Mouse (Mus musculus) heart, embryonic 12.5 days (tissue): ENCODE measurements around the gene Naaladl1. TPM values are rescaled to one million over a fixed set of nuclear protein-coding genes. Genes with fewer than 3 reads are reported as not detected.

Experiments
- ATAC-seq: fragments of 200-750 bp; cut with Nextera tagmentation; 2 replicates; pipeline ENCODE4 v1.8.0; 2017; ENCODE audit warnings: moderate TSS enrichment, moderate library complexity; ENCODE audit not compliant: insufficient number of reproducible peaks, low FRiP score
- H3K27ac ChIP-seq: fragments of 300-500 bp; sonication (generic); 2 replicates; pipeline ENCODE4 v1.5.1; 2016; ENCODE audit warnings: mild to moderate bottlenecking, moderate library complexity; ENCODE audit not compliant: poor library complexity, severe bottlenecking
- H3K27me3 ChIP-seq: fragments of 300-500 bp; sonication (generic); replicated peaks from 2 replicates; pipeline ENCODE4 v1.6.1; 2016; ENCODE audit warnings: mild to moderate bottlenecking, moderate library complexity
- H3K36me3 ChIP-seq: fragments of 300-500 bp; sonication (generic); 2 replicates; pipeline ENCODE4 v1.6.1; 2016; ENCODE audit warnings: mild to moderate bottlenecking, moderate library complexity
- H3K4me1 ChIP-seq: fragments of 300-500 bp; sonication (generic); replicated peaks from 2 replicates; pipeline ENCODE4 v1.6.1; 2016; ENCODE audit warnings: mild to moderate bottlenecking
- H3K4me2 ChIP-seq: fragments of 300-500 bp; sonication (generic); 2 replicates; pipeline ENCODE4 v1.6.1; 2016; ENCODE audit warnings: mild to moderate bottlenecking, moderate library complexity
- H3K4me3 ChIP-seq: fragments of 300-500 bp; sonication (generic); 2 replicates; pipeline ENCODE4 v1.5.1; 2016; ENCODE audit warnings: mild to moderate bottlenecking
- H3K9ac ChIP-seq: fragments of 300-500 bp; sonication (generic); 2 replicates; pipeline ENCODE4 v1.6.1; 2016; ENCODE audit warnings: mild to moderate bottlenecking, moderate library complexity
- H3K9me3 ChIP-seq: fragments of 300-500 bp; sonication (generic); replicated peaks from 2 replicates; pipeline ENCODE4 v1.6.1; 2016; ENCODE audit warnings: mild to moderate bottlenecking, moderate library complexity
- WGBS: fragments of 180-500 bp; shearing (Covaris S2); methylation state at CpG from one replicate; pipeline ENCODE4 v1.1.7; 2016; 5-methylcytosine and 5-hydroxymethylcytosine counted together
- polyA plus RNA-seq: library from polyadenylated mRNA; unstranded; fragments of >200 nt; fragmentation: Nextera tagmentation; extraction: Ambion mirVana; gene quantifications from 2 replicates; pipeline ENCODE4 v1.2.1, GENCODE M21; 2016

Naaladl1 gene
- 0.22 TPM in 2 replicates for polyA plus RNA-seq

GRCm38 (mm10) chr19:6105586-6105985, at the start of gene Naaladl1:
Gene Naaladl1 (plus strand): TSS chr19:6105782.
- Histone ChIP-seq H3K36me3 (no peaks in the 10 kb centered on the region), H3K4me2 (no peak within 1 kb of the TSS), H3K9ac (no peak within 1 kb of the TSS; the same call in 1 of the 2 replicates), H3K27ac (no peak within 1 kb of the TSS), H3K4me1 (no peaks in the 10 kb centered on the region), H3K9me3 (no peaks in the 10 kb centered on the region), H3K4me3 (no peak within 1 kb of the TSS), H3K27me3 (no peaks in the 10 kb centered on the region)
- no peak for ATAC-seq
- 82% methylated on average over 7 of the region's 7 CpGs for WGBS

GRCm38 (mm10) chr19:6056696-6057095, 48.9 kb upstream of the Naaladl1 start:
- Histone ChIP-seq H3K4me3 (peak overlapping the region; percentile 98), H3K27me3 (no peaks in the 10 kb centered on the region), H3K4me1 (peaks cover 33% of the 10 kb centered on the region), H3K9ac (peak overlapping the region; percentile 83), H3K36me3 (peaks cover 62% of the 10 kb centered on the region), H3K9me3 (no peaks in the 10 kb centered on the region), H3K27ac (no peak overlapping the region), H3K4me2 (peak overlapping the region; percentile 88)
- no peak for ATAC-seq
- WGBS, result 53% methylated on average over 4 of the region's 4 CpGs

DNA sequence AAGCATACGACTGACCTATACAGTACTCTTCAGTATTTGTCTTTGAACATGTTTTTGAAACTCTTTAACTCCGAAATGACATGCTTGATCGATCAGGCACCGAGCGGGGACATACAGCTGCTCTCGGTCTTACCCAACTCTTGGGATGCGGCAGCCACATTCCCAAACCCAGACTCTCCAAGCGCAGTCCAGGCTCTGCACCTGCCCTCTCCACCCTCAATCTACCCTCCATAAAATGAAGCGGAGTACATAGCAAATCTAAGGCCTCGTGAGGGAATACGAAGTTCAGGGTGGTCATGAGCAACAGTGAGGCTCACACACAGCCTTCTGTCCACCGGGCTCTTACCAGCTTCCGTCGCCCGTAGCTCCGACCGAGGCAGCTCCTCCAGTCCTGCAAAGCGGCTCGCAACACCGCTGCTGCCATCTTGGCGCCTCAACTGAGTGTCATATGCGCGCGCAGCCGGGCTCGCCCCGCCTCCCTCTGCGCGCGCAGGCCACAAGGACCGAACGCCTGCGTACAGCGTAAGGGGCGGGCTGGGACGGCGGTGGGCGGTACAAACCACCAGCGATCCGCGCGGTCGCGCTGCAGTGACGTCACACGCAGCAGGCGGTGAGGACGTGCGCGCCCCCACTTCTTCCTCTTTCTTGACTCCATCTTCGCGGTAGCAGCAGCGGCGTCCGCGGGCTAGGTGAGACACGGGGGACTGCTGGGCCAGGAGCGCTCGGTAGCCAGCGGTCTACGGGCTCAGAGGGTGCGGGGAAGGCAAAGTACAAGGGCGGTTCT, 48.1 kb upstream of the Naaladl1 start, which contains the start of the genes Mrpl49 and Fau:
Gene Mrpl49 (minus strand): TSS at position 473 of the 784 bp plus-strand sequence.
Gene Fau (plus strand): TSS at position 532 of the 784 bp plus-strand sequence.
- Histone ChIP-seq H3K36me3 (peaks cover 54% of the 10 kb centered on the region), H3K9ac (peak within 1 kb of the TSS; percentile 98), H3K27me3 (no peaks in the 10 kb centered on the region), H3K9me3 (no peaks in the 10 kb centered on the region), H3K27ac (peak within 1 kb of the TSS; percentile 81), H3K4me3 (peak within 1 kb of the TSS; percentile 98), H3K4me2 (peak within 1 kb of the TSS; percentile 88), H3K4me1 (peaks cover 41% of the 10 kb centered on the region)
- peak; percentile 91 for ATAC-seq
- under 1% methylated on average over 63 of the region's 63 CpGs for WGBS

DNA sequence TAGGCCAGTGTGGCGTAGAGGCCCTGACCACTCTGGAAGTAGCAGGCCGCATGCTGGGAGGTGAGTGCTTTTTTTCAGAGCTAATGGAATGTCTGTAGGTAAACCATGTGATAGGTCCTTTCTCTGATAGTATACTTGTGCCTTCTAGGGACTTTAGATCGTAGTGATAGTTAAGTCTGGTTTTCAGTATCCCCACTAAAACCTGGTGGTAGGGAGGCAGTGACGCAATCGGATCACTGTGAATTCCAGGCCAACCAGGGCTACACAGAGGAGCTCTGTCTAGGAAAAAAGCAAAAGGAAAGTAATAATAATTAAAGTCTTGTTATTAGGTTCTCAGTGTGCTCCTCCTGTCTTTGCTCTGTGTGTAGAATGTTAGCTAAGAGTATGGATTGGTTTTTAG, 47.1 kb upstream of the Naaladl1 start:
- peaks cover 44% of the 10 kb centered on the region for H3K36me3 ChIP-seq
- H3K4me1 ChIP-seq, result peaks cover 48% of the 10 kb centered on the region
- H3K4me3 ChIP-seq, result peak overlapping the region; percentile 98
- no peaks in the 10 kb centered on the region for H3K9me3 ChIP-seq
- no peak for ATAC-seq
- WGBS, result 29% methylated on average over 5 of the region's 5 CpGs
- peak overlapping the region; percentile 98 for H3K9ac ChIP-seq
- H3K27ac ChIP-seq, result peak overlapping the region; percentile 81
- H3K27me3 ChIP-seq, result no peaks in the 10 kb centered on the region
- peak overlapping the region; percentile 88 for H3K4me2 ChIP-seq

- ATAC-seq, result no peak
- Histone ChIP-seq H3K9me3 (no peaks in the 10 kb centered on the region), H3K4me2 (peak overlapping the region; percentile 88), H3K4me1 (peaks cover 48% of the 10 kb centered on the region), H3K36me3 (peaks cover 40% of the 10 kb centered on the region), H3K9ac (peak overlapping the region; percentile 98), H3K4me3 (peak overlapping the region; percentile 98), H3K27ac (no peak overlapping the region), H3K27me3 (no peaks in the 10 kb centered on the region)
- WGBS, result 78% methylated on average over 5 of the region's 5 CpGs
Observed at GRCm38 (mm10) chr19:6058966-6059365, 46.6 kb upstream of the Naaladl1 start.

DNA sequence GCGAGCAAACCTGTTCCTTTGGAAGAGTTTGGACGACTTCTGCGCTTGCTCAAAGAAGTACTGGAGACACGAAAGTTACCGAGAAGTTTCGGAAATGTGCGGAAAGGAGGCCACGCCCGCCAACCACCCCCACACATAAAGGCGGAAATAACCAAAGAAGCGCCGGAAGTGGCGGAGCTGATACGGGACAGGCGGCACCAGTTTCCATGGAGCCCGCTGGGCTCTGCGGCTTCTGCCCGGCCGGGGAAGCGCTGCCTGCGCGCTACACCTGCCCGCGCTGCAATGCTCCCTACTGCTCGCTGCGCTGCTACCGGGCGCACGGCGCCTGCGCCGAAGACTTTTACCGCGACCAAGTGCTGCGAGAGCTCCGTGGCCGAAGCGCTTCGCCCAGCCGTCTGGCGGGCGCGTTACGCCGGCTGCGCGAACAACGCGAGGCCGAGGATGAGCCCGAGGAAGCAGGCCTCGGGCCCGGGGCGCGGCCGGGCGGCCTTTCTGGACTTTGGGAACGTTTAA, 44.5 kb upstream of the Naaladl1 start, which contains the start of gene Znhit2:
Gene Znhit2 (plus strand): TSS at position 172 of the 513 bp plus-strand sequence.
- H3K4me1 ChIP-seq, result peaks cover 37% of the 10 kb centered on the region
- H3K27ac ChIP-seq, result peak within 1 kb of the TSS; percentile 93
- H3K9ac ChIP-seq, result peak within 1 kb of the TSS; percentile 94
- H3K4me3 ChIP-seq, result peak within 1 kb of the TSS; percentile 85
- no peaks in the 10 kb centered on the region for H3K9me3 ChIP-seq
- H3K27me3 ChIP-seq, result no peaks in the 10 kb centered on the region
- peaks cover 19% of the 10 kb centered on the region for H3K36me3 ChIP-seq
- ATAC-seq, result peak; percentile 71
- H3K4me2 ChIP-seq, result peak within 1 kb of the TSS; percentile 97
- WGBS, result under 1% methylated on average over 58 of the region's 58 CpGs

- Histone ChIP-seq H3K4me3 (peak overlapping the region; percentile 85), H3K27me3 (no peaks in the 10 kb centered on the region), H3K27ac (peak overlapping the region; percentile 93), H3K4me2 (peak overlapping the region; percentile 97), H3K9ac (peak overlapping the region; percentile 94), H3K4me1 (peaks cover 37% of the 10 kb centered on the region), H3K36me3 (peaks cover 17% of the 10 kb centered on the region), H3K9me3 (no peaks in the 10 kb centered on the region)
- ATAC-seq, result 0 out of 2 replicates have a peak, but pooled peaks have one; percentile 5
- 2% methylated on average over 44 of the region's 44 CpGs for WGBS
Observed at GRCm38 (mm10) chr19:6061641-6062302, 43.8 kb upstream of the Naaladl1 start.

DNA sequence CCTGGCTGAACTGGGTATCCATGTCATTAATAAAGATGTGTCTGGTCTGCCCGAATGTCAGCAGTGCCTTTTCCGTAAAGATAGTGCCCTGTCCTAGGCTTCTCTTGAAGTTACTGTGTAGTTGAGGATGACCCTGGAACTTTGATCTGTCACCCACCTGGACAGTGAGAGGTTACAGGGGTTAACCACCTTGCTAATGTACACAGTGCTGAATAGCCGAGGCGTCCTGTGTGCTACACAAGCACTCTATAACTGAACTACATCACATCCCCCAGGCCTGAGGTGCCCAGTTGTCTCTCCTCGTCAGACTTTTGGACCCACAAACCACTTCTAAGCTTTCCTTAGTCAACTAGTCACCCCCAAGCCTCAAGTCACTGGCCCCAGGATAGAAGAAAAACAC, 43.2 kb upstream of the Naaladl1 start:
- WGBS, result 68% methylated on average over 5 of the region's 5 CpGs
- Histone ChIP-seq H3K4me1 (peaks cover 42% of the 10 kb centered on the region), H3K36me3 (peaks cover 17% of the 10 kb centered on the region), H3K4me3 (peak overlapping the region; percentile 85), H3K9ac (peak overlapping the region; percentile 94), H3K27me3 (no peaks in the 10 kb centered on the region), H3K4me2 (peak overlapping the region; percentile 97), H3K27ac (peak overlapping the region; percentile 93; the same call in 1 of the 2 replicates), H3K9me3 (no peaks in the 10 kb centered on the region)
- no peak for ATAC-seq

GRCm38 (mm10) chr19:6063081-6063480, 42.5 kb upstream of the Naaladl1 start:
- H3K4me3 ChIP-seq, result no peak overlapping the region

DNA sequence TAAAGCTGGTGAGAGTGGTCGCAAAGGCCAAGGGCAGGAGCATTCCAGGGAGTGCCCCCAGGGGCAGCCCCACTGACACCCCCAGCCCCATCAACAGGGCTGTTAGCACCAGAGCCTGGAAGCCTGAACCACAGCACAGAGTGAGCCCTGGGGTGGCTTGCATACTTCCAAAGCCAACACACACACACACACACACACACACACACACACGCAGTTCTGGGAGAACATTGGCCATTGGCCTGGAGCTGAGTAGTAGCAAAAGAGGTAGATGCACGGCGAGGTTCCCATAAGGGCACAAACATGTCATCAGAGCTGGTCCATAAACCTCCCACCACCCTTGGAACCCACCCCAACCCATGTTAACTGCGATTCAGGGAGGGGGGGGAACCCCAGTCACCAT, 39.0 kb upstream of the Naaladl1 start:
- no peak overlapping the region for H3K27ac ChIP-seq
- peak overlapping the region; percentile 49 for H3K4me3 ChIP-seq
- H3K9me3 ChIP-seq, result no peaks in the 10 kb centered on the region
- H3K36me3 ChIP-seq, result peaks cover 31% of the 10 kb centered on the region
- 24% methylated on average over 5 of the region's 5 CpGs for WGBS
- no peaks in the 10 kb centered on the region for H3K27me3 ChIP-seq
- ATAC-seq, result no peak
- peaks cover 36% of the 10 kb centered on the region for H3K4me1 ChIP-seq
- H3K4me2 ChIP-seq, result peak overlapping the region; percentile 96
- H3K9ac ChIP-seq, result peak overlapping the region; percentile 74

More at GRCm38 (mm10) chr19:6063081-6063480, 42.5 kb upstream of the Naaladl1 start:
- H3K4me2 ChIP-seq, result peak overlapping the region; percentile 97; the same call in 1 of the 2 replicates
- H3K4me1 ChIP-seq, result peaks cover 45% of the 10 kb centered on the region
- 91% methylated on average over 6 of the region's 6 CpGs for WGBS
- H3K27me3 ChIP-seq, result no peaks in the 10 kb centered on the region
- H3K27ac ChIP-seq, result no peak overlapping the region
- no peak overlapping the region for H3K9ac ChIP-seq
- H3K9me3 ChIP-seq, result no peaks in the 10 kb centered on the region
- H3K36me3 ChIP-seq, result peaks cover 17% of the 10 kb centered on the region
- no peak for ATAC-seq
